Mouse (Mus musculus): ENCODE data around the gene Mosmo. TPM values are rescaled to one million over a fixed set of nuclear protein-coding genes. Genes with fewer than 3 reads are reported as not detected.

The Mosmo gene
- polyA plus RNA-seq, 1 experiment from 2014 or later: 12.7 TPM

DNA sequence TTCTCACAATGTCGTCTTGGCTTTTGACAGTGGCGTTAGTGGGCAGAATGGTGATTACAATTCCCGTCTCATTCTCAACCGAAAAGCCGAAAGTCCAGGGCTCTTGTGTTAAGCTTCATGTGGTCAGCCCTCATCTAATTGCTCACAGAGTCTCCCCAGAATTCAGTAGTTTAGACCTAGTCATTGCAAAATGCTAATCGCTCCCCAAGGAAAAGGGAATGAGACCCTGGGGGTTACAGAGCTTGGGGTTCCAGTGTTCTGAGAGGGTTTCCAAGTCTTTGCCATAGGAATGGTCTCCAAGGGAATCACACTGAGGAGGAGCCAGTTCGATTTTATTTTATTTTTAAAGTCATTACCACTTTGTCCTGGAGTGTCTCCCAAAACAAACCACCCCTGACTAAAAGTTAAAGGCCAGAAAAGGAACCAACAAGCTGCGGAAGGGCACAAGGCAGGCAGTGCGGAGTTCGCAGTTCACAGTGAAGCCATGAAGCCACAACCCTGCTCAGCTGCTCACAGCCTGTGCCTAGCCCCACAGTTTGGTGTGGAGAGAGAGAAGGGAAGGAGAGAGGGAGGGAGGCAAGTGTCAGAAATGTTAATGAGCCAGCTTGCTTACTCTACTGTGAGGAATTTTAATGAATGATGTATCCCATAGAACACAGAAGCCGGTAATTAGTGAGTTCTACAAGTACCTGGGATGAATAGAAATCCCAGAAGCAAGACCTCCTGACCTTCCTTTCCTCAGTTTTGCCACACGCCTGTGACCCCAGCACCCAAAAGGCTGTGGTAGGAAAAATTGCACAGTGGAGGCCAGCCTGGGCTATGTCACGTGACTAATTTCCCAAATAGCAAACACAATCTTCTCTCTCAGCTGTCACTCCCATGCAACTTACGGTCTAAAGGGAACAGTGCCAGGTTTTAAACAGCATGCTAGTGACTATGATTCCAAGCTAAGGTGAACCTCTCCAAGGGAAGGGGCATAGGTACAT is 66.2 kb downstream of the Mosmo start:
- ATAC-seq (ENCODE audit: low FRiP score, low read depth): no peak
- no peak overlapping the region for H3K27ac ChIP-seq (replicated peaks)
- peaks cover 11% of the 10 kb centered on the region; the same call in 1 of the 2 replicates for H3K4me1 ChIP-seq (replicated peaks)
- H3K4me3 ChIP-seq: no peak overlapping the region
- H3K9me3 ChIP-seq: no peaks in the 10 kb centered on the region
- no peak overlapping the region for H3K9ac ChIP-seq
- 75% methylated on average over 14 of the region's 14 CpGs for WGBS
- H3K27me3 ChIP-seq: no peaks in the 10 kb centered on the region
- no peaks in the 10 kb centered on the region for H3K36me3 ChIP-seq
- H3K4me2 ChIP-seq: no peak overlapping the region

DNA sequence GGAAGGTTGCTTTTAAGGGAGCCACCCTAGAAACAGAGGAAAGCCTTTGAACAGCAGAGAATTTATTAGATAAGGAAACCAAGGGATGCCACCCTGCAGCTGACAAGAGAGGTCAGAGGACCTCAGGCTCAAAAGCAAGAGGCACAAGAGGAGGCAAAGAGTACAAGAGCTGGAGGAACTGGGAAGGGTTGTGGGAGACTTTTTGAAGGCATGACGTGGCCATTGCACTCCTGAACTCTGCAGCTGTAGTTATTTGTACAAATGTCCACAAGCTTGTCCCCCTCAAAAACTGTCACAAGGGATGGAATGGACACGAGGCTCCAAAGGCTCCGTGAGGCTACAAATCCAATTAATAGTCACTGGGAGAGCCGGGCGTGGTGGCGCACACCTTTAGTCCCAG is 67.2 kb downstream of the Mosmo start:
- Histone ChIP-seq H3K36me3 (no peaks in the 10 kb centered on the region), H3K27me3 (no peaks in the 10 kb centered on the region), H3K4me2 (no peak overlapping the region), H3K27ac (replicated peaks) (no peak overlapping the region), H3K4me1 (replicated peaks) (peaks cover 7% of the 10 kb centered on the region; the same call in 1 of the 2 replicates), H3K9ac (no peak overlapping the region), H3K9me3 (no peaks in the 10 kb centered on the region), H3K4me3 (no peak overlapping the region)
- 94% methylated on average over 6 of the region's 6 CpGs for WGBS
- no peak for ATAC-seq (ENCODE audit: low FRiP score, low read depth)

DNA sequence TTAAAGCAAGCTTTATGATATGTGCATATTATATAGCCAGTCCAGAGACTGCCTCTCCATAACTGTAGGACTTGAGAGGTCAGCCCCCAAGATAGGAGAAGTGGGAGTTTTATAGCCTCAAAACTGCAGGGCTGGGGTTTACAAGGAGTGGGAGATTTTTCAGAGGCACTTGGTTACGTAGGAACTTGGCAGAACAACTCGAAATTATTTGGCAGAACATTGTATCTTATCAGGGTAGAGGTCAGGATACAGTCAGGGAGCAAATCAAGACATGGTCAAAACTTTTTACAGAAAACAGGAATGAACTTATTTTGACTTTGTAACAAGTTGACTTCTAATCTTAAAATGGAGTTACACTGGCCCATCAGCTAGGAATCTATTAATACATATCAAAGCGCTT is 68.6 kb downstream of the Mosmo start:
- Histone ChIP-seq H3K9ac (no peak overlapping the region), H3K27me3 (no peaks in the 10 kb centered on the region), H3K36me3 (no peaks in the 10 kb centered on the region), H3K4me2 (no peak overlapping the region), H3K9me3 (no peaks in the 10 kb centered on the region), H3K27ac (replicated peaks) (no peak overlapping the region), H3K4me1 (replicated peaks) (no peaks in the 10 kb centered on the region), H3K4me3 (no peak overlapping the region)
- WGBS: 77% methylated on average over 3 of the region's 3 CpGs
- no peak for ATAC-seq (ENCODE audit: low FRiP score, low read depth)

DNA sequence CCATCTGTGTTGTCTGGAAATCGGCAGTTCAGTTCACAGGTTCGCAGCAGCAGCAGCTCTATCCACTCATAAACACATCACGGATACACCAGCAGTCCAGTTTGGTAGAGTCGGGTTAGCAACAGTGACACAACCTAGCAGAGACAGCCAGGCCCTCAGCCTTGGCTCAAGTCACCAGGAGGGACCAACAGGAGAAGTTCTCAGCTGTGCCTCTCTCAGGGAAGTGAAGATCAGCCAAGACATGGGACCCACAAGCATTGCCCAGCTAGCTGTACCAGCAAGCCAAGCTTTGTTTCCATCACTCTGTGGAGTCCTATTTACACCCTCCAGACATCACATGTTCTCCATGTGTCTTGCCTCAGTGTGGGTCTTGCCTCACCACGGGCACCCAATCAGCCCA is 69.4 kb downstream of the Mosmo start:
- Histone ChIP-seq H3K9ac (no peak overlapping the region), H3K4me1 (replicated peaks) (no peaks in the 10 kb centered on the region), H3K4me3 (no peak overlapping the region), H3K36me3 (no peaks in the 10 kb centered on the region), H3K4me2 (no peak overlapping the region), H3K27ac (replicated peaks) (no peak overlapping the region), H3K27me3 (no peaks in the 10 kb centered on the region), H3K9me3 (no peaks in the 10 kb centered on the region)
- no peak for ATAC-seq (ENCODE audit: low FRiP score, low read depth)
- 91% methylated on average over 5 of the region's 5 CpGs for WGBS

DNA sequence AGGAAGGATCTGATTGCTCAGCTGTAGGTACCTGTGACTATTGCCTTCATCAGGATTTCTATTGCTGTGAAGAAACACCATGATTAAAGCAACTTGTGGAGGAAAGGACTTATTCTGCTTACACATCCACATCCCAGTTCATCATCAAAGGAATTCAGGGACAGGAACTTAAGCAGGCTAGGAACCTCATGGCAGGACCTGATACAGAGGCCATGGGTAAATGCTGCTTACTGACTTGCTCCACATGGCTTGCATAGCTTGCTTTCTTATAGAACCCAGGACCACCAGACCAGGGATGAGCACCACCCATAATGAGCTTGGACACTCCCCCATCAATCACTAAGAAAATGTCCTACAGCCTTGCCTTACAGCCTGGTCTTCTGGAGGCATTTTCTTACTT is 71.1 kb downstream of the Mosmo start:
- Histone ChIP-seq H3K4me1 (replicated peaks) (no peaks in the 10 kb centered on the region), H3K9ac (no peak overlapping the region), H3K9me3 (no peaks in the 10 kb centered on the region), H3K27ac (replicated peaks) (no peak overlapping the region), H3K4me3 (no peak overlapping the region), H3K36me3 (no peaks in the 10 kb centered on the region), H3K4me2 (no peak overlapping the region), H3K27me3 (no peaks in the 10 kb centered on the region)
- ATAC-seq (ENCODE audit: low FRiP score, low read depth): no peak

DNA sequence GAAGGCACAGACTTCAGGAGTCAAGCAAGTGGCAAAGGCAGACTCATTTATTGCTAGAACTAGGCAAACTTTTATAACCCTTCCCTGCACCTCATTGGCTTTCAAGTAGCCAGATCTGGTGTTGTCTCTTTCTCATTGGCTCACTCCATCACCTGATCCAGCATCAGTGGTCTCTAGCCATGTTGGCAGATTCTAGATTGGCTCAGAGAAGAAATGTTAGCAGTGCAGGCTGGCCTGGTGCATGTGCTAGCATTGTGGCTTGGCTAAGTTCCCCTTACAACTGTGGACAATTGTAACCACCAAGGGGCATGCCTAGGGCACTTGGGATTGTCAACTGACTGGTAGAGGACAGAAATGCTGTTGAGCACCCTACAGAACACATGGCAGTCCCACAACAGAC is 73.9 kb downstream of the Mosmo start:
- ATAC-seq (ENCODE audit: low FRiP score, low read depth): no peak
- Histone ChIP-seq H3K4me1 (replicated peaks) (no peaks in the 10 kb centered on the region), H3K4me3 (no peak overlapping the region), H3K36me3 (no peaks in the 10 kb centered on the region), H3K9me3 (no peaks in the 10 kb centered on the region), H3K9ac (no peak overlapping the region), H3K27me3 (no peaks in the 10 kb centered on the region), H3K4me2 (no peak overlapping the region), H3K27ac (replicated peaks) (no peak overlapping the region)

DNA sequence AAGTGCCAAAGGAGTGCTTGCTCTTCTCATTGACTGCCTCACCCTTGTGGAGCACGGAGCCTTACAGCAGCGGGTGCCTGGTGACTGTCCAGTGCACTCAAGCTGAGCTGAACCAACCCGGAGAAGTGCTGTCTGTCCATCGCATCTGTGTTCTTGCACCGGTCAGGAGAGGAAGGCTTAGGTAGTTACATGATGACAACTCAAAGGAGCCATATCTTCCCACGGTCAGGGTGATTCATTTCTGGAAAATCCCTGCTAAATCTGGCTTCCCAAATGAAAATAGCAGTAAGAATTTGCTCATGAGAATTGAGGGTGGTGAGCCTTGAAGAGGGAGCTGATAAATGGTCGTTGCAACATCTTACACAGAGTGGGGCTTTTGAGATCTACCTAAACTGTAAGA is 74.5 kb downstream of the Mosmo start:
- ATAC-seq (ENCODE audit: low FRiP score, low read depth): no peak
- H3K27me3 ChIP-seq: no peaks in the 10 kb centered on the region
- H3K9me3 ChIP-seq: no peaks in the 10 kb centered on the region
- H3K27ac ChIP-seq (replicated peaks): no peak overlapping the region
- WGBS: 88% methylated on average over 7 of the region's 7 CpGs
- H3K4me1 ChIP-seq (replicated peaks): no peaks in the 10 kb centered on the region
- H3K4me2 ChIP-seq: no peak overlapping the region
- H3K36me3 ChIP-seq: no peaks in the 10 kb centered on the region
- H3K4me3 ChIP-seq: no peak overlapping the region
- H3K9ac ChIP-seq: no peak overlapping the region

DNA sequence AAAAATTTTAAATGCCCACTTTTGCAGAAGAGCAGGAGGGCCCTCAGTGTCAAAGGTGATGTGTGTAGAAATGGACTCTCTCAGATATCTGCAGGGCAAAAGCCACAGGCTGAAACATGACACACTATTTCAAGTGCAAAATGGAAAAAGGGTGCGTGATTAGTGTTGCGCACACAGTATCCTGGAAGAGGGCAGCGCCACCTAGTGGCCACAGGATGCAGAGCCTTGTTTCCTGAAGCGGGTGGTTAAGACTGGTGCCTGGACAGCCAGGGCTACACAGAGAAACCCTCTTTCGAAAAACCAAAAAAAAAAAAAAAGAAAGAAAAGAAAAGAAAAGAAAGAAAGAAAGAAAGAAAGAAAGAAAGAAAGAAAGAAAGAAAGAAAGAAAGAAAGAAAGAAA is 77.3 kb downstream of the Mosmo start:
- no peaks in the 10 kb centered on the region for H3K4me1 ChIP-seq (replicated peaks)
- no peaks in the 10 kb centered on the region for H3K36me3 ChIP-seq
- H3K27ac ChIP-seq (replicated peaks): no peak overlapping the region
- H3K9me3 ChIP-seq: no peaks in the 10 kb centered on the region
- no peak overlapping the region for H3K9ac ChIP-seq
- WGBS: 8% methylated on average over 5 of the region's 5 CpGs
- no peak overlapping the region for H3K4me3 ChIP-seq
- H3K27me3 ChIP-seq: no peaks in the 10 kb centered on the region
- no peak overlapping the region for H3K4me2 ChIP-seq
- peak; percentile 74; the same call in 1 of the 2 replicates for ATAC-seq (ENCODE audit: low FRiP score, low read depth)

DNA sequence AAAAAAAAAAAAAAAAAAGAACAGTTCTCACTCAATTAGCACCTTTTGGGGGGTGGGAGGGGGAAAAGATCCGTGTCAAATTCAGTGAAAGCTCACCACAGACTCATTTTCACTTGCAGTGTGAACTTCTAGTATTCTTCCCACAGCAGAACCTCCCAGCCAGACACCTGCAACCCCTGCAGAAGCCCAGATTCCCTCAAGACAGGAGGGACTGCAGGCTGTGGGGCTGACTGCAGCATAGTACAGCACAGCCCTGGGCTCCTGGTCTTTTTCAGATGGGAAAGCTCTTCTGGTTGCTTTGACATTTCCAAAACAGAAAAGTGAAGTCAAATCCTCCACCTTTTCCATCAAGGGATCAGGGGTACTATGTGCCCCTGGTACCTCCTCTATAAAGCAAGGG is 90.0 kb downstream of the Mosmo start:
- no peaks in the 10 kb centered on the region for H3K4me1 ChIP-seq (replicated peaks)
- no peaks in the 10 kb centered on the region for H3K27me3 ChIP-seq
- no peaks in the 10 kb centered on the region for H3K9me3 ChIP-seq
- ATAC-seq (ENCODE audit: low FRiP score, low read depth): no peak
- no peak overlapping the region for H3K4me2 ChIP-seq
- H3K27ac ChIP-seq (replicated peaks): no peak overlapping the region
- 11% methylated on average over 1 of the region's 1 CpGs for WGBS
- no peak overlapping the region for H3K4me3 ChIP-seq
- no peaks in the 10 kb centered on the region for H3K36me3 ChIP-seq
- H3K9ac ChIP-seq: no peak overlapping the region

DNA sequence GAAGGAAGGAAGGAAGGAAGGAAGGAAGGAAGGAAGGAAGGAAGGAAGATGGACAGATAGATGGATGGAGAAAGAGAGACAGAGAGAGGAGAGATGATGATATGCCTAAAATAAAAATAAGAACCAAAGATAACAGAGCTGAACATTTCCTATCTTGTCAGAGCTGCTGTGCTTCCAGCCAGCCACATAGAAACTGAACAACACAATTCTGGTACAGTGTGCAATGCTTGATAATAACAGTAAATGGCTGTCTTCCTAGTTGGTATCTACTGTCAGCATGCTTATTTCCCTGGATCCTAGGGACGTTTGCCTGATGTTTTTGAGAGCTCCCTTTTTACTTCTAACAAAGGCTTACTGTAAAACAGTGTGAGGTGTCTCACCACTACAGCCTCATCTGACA is 94.0 kb downstream of the Mosmo start:
- WGBS: 59% methylated on average over 1 of the region's 1 CpGs
- ATAC-seq (ENCODE audit: low FRiP score, low read depth): no peak
- H3K36me3 ChIP-seq: no peaks in the 10 kb centered on the region
- no peaks in the 10 kb centered on the region for H3K9me3 ChIP-seq
- no peak overlapping the region for H3K4me2 ChIP-seq
- H3K27ac ChIP-seq (replicated peaks): no peak overlapping the region
- H3K4me1 ChIP-seq (replicated peaks): no peaks in the 10 kb centered on the region
- H3K9ac ChIP-seq: no peak overlapping the region
- no peak overlapping the region for H3K4me3 ChIP-seq
- no peaks in the 10 kb centered on the region for H3K27me3 ChIP-seq

DNA sequence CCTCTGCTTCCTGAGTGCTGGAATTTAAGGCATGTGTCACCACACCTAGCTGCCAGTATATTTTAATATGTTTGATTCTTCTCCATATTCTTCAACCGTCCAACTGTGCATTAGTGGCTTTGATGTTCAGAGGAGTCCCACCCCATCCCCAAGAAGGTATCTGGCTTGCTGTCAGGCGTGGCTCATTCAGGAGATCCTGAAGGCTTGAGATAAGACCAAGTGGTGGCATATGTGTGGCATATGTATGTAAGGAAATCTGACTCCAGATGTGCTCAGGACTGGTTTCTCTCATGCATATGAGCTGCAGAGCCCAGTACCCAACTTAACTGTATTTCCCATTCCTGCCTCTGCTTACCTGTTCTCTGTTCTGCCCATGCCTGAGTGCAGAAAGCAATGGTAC is 100.6 kb downstream of the Mosmo start:
- H3K27ac ChIP-seq (replicated peaks): no peak overlapping the region
- no peaks in the 10 kb centered on the region for H3K27me3 ChIP-seq
- no peak for ATAC-seq (ENCODE audit: low FRiP score, low read depth)
- 75% methylated on average over 2 of the region's 2 CpGs for WGBS
- no peaks in the 10 kb centered on the region for H3K9me3 ChIP-seq
- no peak overlapping the region for H3K4me3 ChIP-seq
- no peaks in the 10 kb centered on the region for H3K36me3 ChIP-seq
- H3K9ac ChIP-seq: no peak overlapping the region
- H3K4me2 ChIP-seq: no peak overlapping the region
- no peaks in the 10 kb centered on the region for H3K4me1 ChIP-seq (replicated peaks)

Data from hindbrain, embryonic 15.5 days (tissue).